Mouse (Mus musculus): ENCODE measurements around the gene Lin28a. TPM values are rescaled to one million over a fixed set of nuclear protein-coding genes. Genes with fewer than 3 reads are reported as not detected.

The Lin28a gene
- not detected for polyA plus RNA-seq (2017; shearing (Covaris generic))

DNA sequence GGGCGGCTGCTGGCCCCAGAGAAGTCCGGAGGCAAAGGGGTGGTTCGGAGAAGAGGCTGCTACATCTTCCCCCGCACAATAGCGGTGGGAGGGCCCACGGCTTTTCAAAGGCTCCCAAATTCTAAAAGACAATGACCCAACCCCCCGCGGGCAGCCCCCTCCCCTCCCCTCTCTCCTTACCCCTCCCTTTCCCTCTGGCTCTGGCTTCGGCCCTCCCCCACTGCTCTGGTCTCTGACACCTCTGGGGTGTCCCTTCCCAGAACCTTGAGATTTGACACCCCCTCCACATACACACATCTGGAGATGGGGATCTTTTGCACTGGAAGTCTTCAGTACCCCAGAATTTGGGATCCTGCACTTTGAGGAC lies at the start of gene Lin28a:
Lin28a (minus strand) TSS at position 63 of the 367 bp plus-strand sequence.

DNA sequence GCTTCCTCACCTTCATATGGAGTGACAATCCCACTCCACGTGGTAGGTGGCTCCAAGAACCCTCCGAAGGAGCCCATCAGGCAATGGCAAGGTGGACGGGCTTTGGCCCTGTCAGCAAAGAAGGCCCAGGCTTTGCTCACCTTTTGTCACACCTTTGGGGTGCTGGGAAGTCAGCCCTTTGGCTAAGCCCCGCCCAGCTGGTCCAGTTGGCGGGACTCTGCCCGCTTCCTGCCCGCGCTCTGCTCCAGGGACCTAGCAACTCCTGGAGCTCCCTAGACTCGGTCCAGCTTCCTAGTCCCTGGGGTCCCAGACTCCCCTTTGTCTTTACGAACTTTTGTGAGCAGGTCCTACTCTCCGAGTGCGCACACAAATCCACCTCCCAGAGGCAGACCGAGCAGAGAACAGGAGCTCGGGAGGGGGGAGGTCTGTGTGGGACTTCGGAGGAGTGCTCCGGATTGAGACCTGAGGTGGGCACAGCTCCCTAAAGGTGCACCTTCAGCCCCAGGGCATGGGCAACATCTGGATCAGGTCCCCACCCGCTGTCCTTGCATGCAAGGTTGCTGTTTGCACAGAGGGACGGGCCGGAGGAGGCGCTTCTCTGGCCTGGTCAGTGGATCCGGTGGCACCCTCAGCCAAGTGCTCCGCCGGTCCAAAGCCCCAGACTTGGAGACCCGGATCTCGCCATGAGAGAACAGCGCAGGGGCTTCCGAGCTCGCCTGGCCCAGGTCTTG lies 41.7 kb upstream of the Lin28a start, which contains the start of gene Crybg2:
Crybg2 (plus strand) TSS at position 681 of the 731 bp plus-strand sequence.

DNA sequence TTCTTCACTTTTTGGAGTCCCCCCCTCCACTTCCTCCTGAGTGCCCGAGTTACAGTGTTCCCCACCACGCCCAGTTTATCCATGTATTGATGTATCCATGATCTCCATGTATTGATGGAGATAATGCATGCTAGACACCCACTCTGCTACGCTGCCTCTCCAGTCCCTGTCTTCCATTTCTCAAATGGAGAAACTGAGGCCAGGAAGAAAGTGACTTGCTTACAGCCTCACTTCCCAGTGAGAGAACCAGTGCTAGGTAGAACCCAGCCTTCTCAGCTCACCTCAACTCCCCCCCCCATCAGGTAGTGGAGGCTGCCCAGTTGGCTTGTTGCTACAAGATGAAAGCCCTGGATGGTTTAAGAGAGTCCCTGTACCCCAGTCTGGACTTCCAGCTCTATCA lies 34.9 kb upstream of the Lin28a start, which contains the start of gene Zfp683:
Zfp683 (plus strand) TSS at position 301 of the 400 bp plus-strand sequence.

DNA sequence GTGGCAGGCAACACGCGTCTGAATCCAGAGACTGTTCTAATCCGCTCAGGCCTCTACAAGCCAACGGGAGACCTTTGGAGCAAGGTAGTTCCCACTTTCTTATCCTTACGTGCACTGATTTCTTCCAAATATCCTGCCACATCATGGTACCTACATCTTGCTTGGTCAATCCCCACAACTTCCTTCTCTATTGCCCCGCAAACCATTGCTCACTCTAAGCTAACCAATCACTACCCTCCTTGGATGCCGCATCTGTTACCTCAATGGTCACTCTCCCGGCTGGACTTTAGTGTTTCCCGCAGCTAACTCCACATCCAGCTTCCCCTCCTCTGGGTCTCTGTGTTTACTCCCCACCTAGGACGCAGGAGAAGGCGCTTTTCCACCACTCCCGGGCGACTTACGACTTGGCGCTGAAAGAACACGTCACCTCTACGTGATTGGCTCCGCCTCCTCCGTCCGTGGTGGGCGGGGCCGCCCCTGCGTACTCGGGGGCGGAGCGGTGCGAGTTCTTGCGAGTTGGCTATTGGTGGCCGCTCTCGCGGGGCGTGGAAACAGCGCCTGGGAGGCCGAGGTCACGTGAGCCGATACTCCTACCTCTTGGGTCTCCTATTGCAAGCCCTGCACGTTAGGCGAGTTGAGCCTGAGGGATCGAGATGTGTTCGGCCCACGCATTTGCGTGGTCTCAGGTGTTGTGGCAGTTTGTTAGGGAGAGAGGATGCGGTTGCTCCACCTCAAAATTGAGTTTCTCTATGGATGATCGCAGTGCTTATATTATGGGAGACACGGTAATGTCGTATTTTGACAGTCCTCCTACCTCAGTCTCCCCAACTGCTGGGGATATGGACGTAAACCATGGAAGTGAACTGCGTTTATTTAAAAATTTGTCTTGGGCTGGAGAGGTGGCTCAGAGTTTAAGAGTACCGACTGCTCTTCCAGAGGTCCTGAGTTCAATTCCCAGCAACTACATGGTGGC lies 17.9 kb downstream of the Lin28a start, which contains the start of gene Dhdds:
Dhdds (minus strand) TSS at position 453 of the 973 bp plus-strand sequence.

DNA sequence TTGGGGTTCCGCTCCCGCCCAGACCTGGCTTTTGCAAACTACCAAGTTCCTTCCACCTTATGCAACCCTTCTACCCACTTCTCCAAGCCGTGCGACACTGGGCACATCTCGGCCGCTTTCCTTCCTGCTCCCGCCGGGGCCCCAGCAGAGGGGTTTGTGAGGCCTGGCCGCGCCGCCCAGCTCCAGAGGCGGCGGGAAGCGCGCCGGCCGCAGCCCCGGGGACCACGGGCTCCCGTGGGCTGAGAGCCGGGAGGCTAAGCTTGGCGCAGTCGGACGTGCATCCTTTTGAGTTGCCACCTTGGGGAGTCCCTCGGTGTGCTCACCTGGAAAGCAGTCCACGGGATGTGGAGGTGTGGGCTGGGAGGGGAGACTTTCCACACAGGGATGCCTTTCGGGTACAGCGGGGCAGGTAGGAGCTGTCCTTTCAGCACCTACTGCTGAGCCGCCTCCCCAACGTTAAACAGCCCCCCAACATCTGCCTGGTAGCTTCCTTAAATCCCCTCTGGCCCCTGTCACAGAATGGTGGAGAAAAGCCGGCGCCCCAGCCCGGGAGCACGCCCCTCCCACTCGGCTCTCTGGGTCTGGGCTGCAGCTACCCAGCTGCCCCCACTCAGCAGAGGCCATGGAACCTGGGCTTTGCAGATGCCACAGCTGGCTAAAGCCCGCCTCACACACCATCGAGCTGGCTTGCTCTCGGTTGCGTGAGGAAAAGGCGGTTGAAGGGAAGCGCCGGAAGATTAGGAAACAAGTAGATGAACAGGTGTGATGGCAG lies 50.3 kb downstream of the Lin28a start, which contains the start of gene Hmgn2:
Hmgn2 (minus strand) TSS at position 501 of the 772 bp plus-strand sequence.

Other genes with a start within 250 kb of the Lin28a start
- gene Rps6ka1, start 131.0 kb downstream of the Lin28a start, polyA plus RNA-seq (2017; shearing (Covaris generic)) = 297 TPM
- 425 TPM for gene Hmgn2, start 50.2 kb downstream of the Lin28a start, polyA plus RNA-seq (2017; shearing (Covaris generic))
- 39.1 TPM for gene Dhdds, start 17.9 kb downstream of the Lin28a start, polyA plus RNA-seq (2017; shearing (Covaris generic))
- gene Zfp683, start 35.0 kb upstream of the Lin28a start, polyA plus RNA-seq (2017; shearing (Covaris generic)) = 2.5 TPM
- gene Crybg2, start 42.0 kb upstream of the Lin28a start, polyA plus RNA-seq (2017; shearing (Covaris generic)) = 18.3 TPM
- gene Cd52, start 76.2 kb upstream of the Lin28a start, polyA plus RNA-seq (2017; shearing (Covaris generic)) = 2,675 TPM
- gene Ubxn11, start 83.7 kb upstream of the Lin28a start, polyA plus RNA-seq (2017; shearing (Covaris generic)) = 48.4 TPM
- 1,409 TPM for gene Sh3bgrl3, start 109.9 kb upstream of the Lin28a start, polyA plus RNA-seq (2017; shearing (Covaris generic))
- 89.6 TPM for gene Cep85, start 168.3 kb upstream of the Lin28a start, polyA plus RNA-seq (2017; shearing (Covaris generic))
- not detected for gene Gm7534, start 184.2 kb upstream of the Lin28a start, polyA plus RNA-seq (2017; shearing (Covaris generic))
- not detected for gene Catsper4, start 208.5 kb upstream of the Lin28a start, polyA plus RNA-seq (2017; shearing (Covaris generic))
- gene Cnksr1, start 219.6 kb upstream of the Lin28a start, polyA plus RNA-seq (2017; shearing (Covaris generic)) = not detected
- gene E130218I03Rik, start 224.8 kb upstream of the Lin28a start, polyA plus RNA-seq (2017; shearing (Covaris generic)) = 9.3 TPM
- gene Zfp593, start 226.8 kb upstream of the Lin28a start, polyA plus RNA-seq (2017; shearing (Covaris generic)) = 15.7 TPM
- gene Gm30191, start 228.1 kb upstream of the Lin28a start, polyA plus RNA-seq (2017; shearing (Covaris generic)) = not detected
- gene Grrp1, start 235.3 kb upstream of the Lin28a start, polyA plus RNA-seq (2017; shearing (Covaris generic)) = not detected